Mouse (Mus musculus) olfactory bulb, adult 2 months (tissue): ENCODE measurements at regions not wholly inside any gene's neighbourhood (a gene's known extent, or its start where the extent isn't known, plus 50 kb on each side); places are given as distances from the start of the nearest gene placed in this dataset.

Experiments
- H3K27ac ChIP-seq: fragments of 200-500 bp; 2 replicates; pipeline ENCODE4 v1.5.1; 2012; ENCODE audit warnings: low read depth, low read length; ENCODE audit not compliant: insufficient read depth
- H3K4me1 ChIP-seq: fragments of 200-500 bp; 2 replicates; pipeline ENCODE4 v1.6.1; 2012; ENCODE audit warnings: low read length; ENCODE audit not compliant: control insufficient read depth, insufficient read depth
- H3K4me3 ChIP-seq: fragments of 200-500 bp; 2 replicates; pipeline ENCODE4 v1.5.1; 2012; ENCODE audit warnings: mild to moderate bottlenecking, low read depth, low read length, moderate library complexity; ENCODE audit not compliant: insufficient read depth
- CTCF ChIP-seq: fragments of 200-500 bp; IDR thresholded peaks from 2 replicates; pipeline ENCODE4 v1.5.1; 2012; ENCODE audit warnings: low read depth, mild to moderate bottlenecking, low read length, moderate library complexity; ENCODE audit not compliant: insufficient read depth
- POLR2A ChIP-seq: fragments of 200-500 bp; IDR thresholded peaks from 2 replicates; pipeline ENCODE4 v1.6.1; 2012; ENCODE audit warnings: mild to moderate bottlenecking, low read depth, low read length, moderate library complexity; ENCODE audit not compliant: insufficient read depth
- WGBS: fragments of 180-500 bp; shearing (Covaris S2); methylation state at CpG from one replicate; pipeline ENCODE4 v1.1.7; 2018; 5-methylcytosine and 5-hydroxymethylcytosine counted together

GRCm38 (mm10) chr3:78880072-78880471 lies 406.2 kb downstream of the Rapgef2 start:
- Histone ChIP-seq H3K4me3 (no peak overlapping the region), H3K4me1 (no peaks in the 10 kb centered on the region), H3K27ac (no peak overlapping the region)
- 78% methylated on average over 13 of the region's 13 CpGs for WGBS
- TF ChIP-seq CTCF (no peak), POLR2A (no peak)

GRCm38 (mm10) chr3:78877323-78877722 lies 409.0 kb downstream of the Rapgef2 start:
- no peak overlapping the region for H3K27ac ChIP-seq
- TF ChIP-seq POLR2A (no peak), CTCF (no peak)
- WGBS: 71% methylated on average over 3 of the region's 3 CpGs
- no peak overlapping the region for H3K4me3 ChIP-seq
- H3K4me1 ChIP-seq: no peaks in the 10 kb centered on the region

- no peak for TF ChIP-seq POLR2A
- no peak for TF ChIP-seq CTCF
- WGBS: 84% methylated on average over 1 of the region's 1 CpGs
Measured at GRCm38 (mm10) chr3:78866896-78867295, 419.4 kb downstream of the Rapgef2 start.

DNA sequence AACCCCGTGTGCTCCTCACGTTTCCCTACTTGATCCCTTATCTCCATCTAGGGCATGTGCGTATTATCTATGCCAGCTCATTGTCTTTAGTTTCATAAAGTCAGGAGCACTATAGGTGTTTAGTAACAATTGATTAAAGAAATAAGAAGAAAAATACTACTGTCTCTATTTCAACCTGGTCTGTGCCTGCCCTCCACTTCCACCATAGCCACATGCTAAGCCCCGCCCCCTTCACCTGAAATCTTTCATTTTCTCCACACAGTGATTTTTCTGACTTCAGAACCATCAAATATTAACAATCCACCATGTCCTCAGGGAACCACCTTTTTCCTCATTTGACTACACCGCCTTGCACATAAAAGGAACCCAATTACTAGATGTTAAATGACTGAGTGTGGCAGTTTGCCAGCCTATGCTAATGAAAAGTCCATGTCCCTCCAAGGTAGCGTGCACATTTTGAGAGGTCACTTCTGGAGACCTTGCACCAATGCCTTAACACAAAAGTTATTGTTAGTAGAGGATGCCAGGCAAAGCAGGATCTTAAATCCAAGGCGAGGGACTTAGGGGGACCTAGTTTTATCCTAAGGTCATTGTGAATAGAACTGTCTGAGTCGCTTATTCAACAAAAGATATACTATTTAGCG lies 420.1 kb downstream of the Rapgef2 start:
- Histone ChIP-seq H3K4me1 (no peaks in the 10 kb centered on the region), H3K27ac (no peak overlapping the region), H3K4me3 (no peak overlapping the region)
- no peak for TF ChIP-seq POLR2A
- TF ChIP-seq CTCF: no peak
- 76% methylated on average over 9 of the region's 9 CpGs for WGBS

More at GRCm38 (mm10) chr3:78866896-78867295, 419.4 kb downstream of the Rapgef2 start:
- Histone ChIP-seq H3K27ac (no peak overlapping the region), H3K4me3 (no peak overlapping the region), H3K4me1 (no peaks in the 10 kb centered on the region)

DNA sequence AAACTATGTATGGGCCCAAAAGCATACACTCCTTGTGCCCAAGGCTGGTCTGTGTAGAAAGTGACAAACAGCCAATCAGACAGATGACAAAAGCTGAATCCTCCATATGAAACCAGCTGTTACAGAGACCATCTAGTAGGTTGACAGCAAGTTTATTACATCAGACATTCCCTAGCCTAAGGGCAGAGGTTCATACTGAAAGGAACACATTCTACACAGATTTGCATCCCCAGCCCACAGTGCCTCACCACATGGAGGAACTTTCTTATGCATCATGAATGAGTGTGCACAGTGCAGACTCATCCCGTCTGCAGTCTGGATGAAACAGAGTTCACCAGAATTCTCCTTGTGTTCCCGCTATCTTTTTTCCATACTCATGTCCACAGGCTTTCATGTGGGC lies 423.3 kb downstream of the Rapgef2 start:
- Histone ChIP-seq H3K4me3 (no peak overlapping the region), H3K4me1 (no peaks in the 10 kb centered on the region), H3K27ac (no peak overlapping the region)
- 98% methylated on average over 2 of the region's 2 CpGs for WGBS
- TF ChIP-seq CTCF (no peak), POLR2A (no peak)

- TF ChIP-seq POLR2A (no peak), CTCF (no peak)
- no peak overlapping the region for H3K27ac ChIP-seq
- H3K4me3 ChIP-seq: no peak overlapping the region
- 45% methylated on average over 8 of the region's 8 CpGs for WGBS
- no peaks in the 10 kb centered on the region for H3K4me1 ChIP-seq
Measured at GRCm38 (mm10) chr3:78846617-78847318, 439.5 kb downstream of the Rapgef2 start.

GRCm38 (mm10) chr3:78841173-78841572 lies 445.1 kb downstream of the Rapgef2 start:
- Histone ChIP-seq H3K27ac (no peak overlapping the region), H3K4me1 (no peaks in the 10 kb centered on the region), H3K4me3 (no peak overlapping the region)
- WGBS: 69% methylated on average over 4 of the region's 4 CpGs
- TF ChIP-seq CTCF (no peak), POLR2A (no peak)

DNA sequence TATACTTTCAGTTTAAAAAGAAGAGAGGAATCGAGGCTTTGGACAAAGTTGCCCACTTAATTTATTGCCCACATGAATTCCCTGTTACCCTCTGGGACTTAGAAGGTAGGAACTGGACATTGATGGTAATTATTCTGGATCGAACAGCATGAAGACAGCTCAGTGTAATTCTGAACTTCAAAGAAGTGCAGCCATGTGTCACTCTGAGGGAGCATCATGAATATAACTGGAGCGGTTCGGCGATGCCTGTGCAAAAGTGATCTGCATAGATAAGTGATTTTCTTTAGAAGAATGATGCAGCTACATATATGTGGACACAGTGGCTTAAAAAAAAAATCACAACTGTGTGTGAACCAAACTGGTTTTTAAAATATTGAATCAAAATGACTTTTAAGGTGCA lies 449.5 kb downstream of the Rapgef2 start:
- TF ChIP-seq POLR2A (no peak), CTCF (no peak)
- Histone ChIP-seq H3K27ac (no peak overlapping the region), H3K4me3 (no peak overlapping the region), H3K4me1 (no peaks in the 10 kb centered on the region)
- WGBS: 87% methylated on average over 5 of the region's 5 CpGs

DNA sequence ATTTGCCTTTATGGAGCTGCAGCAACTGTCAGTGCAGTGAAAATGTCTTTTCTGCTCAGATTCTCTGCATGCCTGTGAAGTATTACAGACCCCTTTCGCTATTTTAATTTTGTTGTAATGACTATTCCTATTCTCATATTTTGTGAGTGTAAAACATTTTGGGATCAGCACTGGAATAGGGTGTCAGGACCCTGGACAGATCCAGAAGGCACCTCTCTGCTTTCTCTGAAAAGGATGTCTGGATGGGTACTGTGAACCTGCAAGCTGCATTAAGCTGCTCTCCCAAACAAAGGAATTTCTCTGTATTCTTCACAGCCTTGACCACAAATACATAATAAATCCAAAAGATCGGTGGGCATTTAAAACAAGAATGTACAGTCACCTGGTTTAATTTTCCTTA lies 460.8 kb downstream of the Rapgef2 start:
- no peak overlapping the region for H3K27ac ChIP-seq
- H3K4me3 ChIP-seq: no peak overlapping the region
- TF ChIP-seq CTCF: no peak
- no peak for TF ChIP-seq POLR2A
- 76% methylated on average over 2 of the region's 2 CpGs for WGBS
- H3K4me1 ChIP-seq: no peaks in the 10 kb centered on the region
